Mouse (Mus musculus) c-Kit-positive CD71-positive TER-119-positive erythroid progenitor cells, embryonic 14.5 days (primary cell): ENCODE results near the gene Ubac2.

Experiments used
- DNase-seq: peaks from one replicate; pipeline ENCODE4 v3.0.0-alpha.2; 2013; ENCODE audit warnings: low spot score

Gene Ubac2

GRCm38 (mm10) chr14:122008261-122008660, 129.8 kb downstream of the Ubac2 start:
- DNase-seq: no peak

GRCm38 (mm10) chr14:122009502-122009901, 131.1 kb downstream of the Ubac2 start:
- no peak for DNase-seq

- no peak for DNase-seq
Observed at GRCm38 (mm10) chr14:122010301-122010700, 131.9 kb downstream of the Ubac2 start.

GRCm38 (mm10) chr14:122011768-122012167, 133.3 kb downstream of the Ubac2 start:
- no peak for DNase-seq

GRCm38 (mm10) chr14:122012193-122012592, 133.8 kb downstream of the Ubac2 start:
- DNase-seq: no peak

- no peak for DNase-seq
Observed at GRCm38 (mm10) chr14:122012814-122013213, 134.4 kb downstream of the Ubac2 start.

- no peak for DNase-seq
Observed at GRCm38 (mm10) chr14:122013417-122013951, 135.1 kb downstream of the Ubac2 start.

- DNase-seq: no peak
Observed at GRCm38 (mm10) chr14:122017958-122018357, 139.5 kb downstream of the Ubac2 start.

GRCm38 (mm10) chr14:122019389-122019788, 141.0 kb downstream of the Ubac2 start:
- no peak for DNase-seq

- DNase-seq: no peak
Observed at GRCm38 (mm10) chr14:122020567-122020966, 142.1 kb downstream of the Ubac2 start.

GRCm38 (mm10) chr14:122023054-122023453, 144.6 kb downstream of the Ubac2 start:
- DNase-seq: no peak

GRCm38 (mm10) chr14:122023928-122024327, 145.5 kb downstream of the Ubac2 start:
- peak; percentile 33 for DNase-seq

GRCm38 (mm10) chr14:122028926-122029745, 150.7 kb downstream of the Ubac2 start:
- DNase-seq: no peak

GRCm38 (mm10) chr14:122029851-122030250, 151.4 kb downstream of the Ubac2 start:
- DNase-seq: no peak

- no peak for DNase-seq
Observed at GRCm38 (mm10) chr14:122032045-122032444, 153.6 kb downstream of the Ubac2 start.

- DNase-seq: no peak
Observed at GRCm38 (mm10) chr14:122034451-122034850, 156.0 kb downstream of the Ubac2 start, which contains the start of gene Timm8a2. TSS of gene Timm8a2 (plus strand) at chr14:122034674.

- DNase-seq: no peak
Observed at GRCm38 (mm10) chr14:122035181-122035580, 156.8 kb downstream of the Ubac2 start.

GRCm38 (mm10) chr14:122035860-122036259, 157.4 kb downstream of the Ubac2 start:
- DNase-seq: no peak

GRCm38 (mm10) chr14:122038874-122039647, 160.6 kb downstream of the Ubac2 start:
- DNase-seq: no peak

GRCm38 (mm10) chr14:122041413-122041825, 163.0 kb downstream of the Ubac2 start:
- DNase-seq: no peak

GRCm38 (mm10) chr14:122042142-122042694, 163.8 kb downstream of the Ubac2 start:
- DNase-seq: no peak

- no peak for DNase-seq
Observed at GRCm38 (mm10) chr14:122047784-122048183, 169.4 kb downstream of the Ubac2 start.
